Mouse (Mus musculus) fat pad, adult 2 months (tissue): ENCODE measurements at regions not wholly inside any gene's neighbourhood (a gene's known extent, or its start where the extent isn't known, plus 50 kb on each side); places are given as distances from the start of the nearest gene placed in this dataset.

ENCODE experiments used
- DNase-seq: peaks from one replicate; pipeline ENCODE4 v3.0.0-alpha.2; 2011; ENCODE audit warnings: low read depth, low spot score; ENCODE audit errors: extremely low read depth

DNA sequence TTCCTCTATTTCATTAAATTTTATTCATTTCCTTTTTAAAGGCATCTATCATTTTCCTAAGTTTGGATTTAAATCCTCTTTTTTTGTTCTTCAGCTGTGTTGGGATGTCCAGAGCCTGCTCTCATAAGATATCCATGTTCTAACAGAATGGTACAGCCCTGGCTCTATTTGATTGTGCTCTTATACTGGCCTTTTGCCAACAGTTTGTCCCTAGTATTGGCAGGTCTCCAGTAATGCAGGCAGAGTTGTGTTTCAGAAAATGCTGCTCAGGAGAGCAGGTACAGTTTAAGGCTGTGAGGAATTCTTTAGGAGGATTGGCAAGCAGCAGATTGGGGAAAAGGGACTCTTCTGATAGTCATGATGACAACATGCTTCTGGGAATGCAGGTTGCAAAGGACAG, 797.1 kb upstream of the Slit2 start:
- no peak for DNase-seq

DNA sequence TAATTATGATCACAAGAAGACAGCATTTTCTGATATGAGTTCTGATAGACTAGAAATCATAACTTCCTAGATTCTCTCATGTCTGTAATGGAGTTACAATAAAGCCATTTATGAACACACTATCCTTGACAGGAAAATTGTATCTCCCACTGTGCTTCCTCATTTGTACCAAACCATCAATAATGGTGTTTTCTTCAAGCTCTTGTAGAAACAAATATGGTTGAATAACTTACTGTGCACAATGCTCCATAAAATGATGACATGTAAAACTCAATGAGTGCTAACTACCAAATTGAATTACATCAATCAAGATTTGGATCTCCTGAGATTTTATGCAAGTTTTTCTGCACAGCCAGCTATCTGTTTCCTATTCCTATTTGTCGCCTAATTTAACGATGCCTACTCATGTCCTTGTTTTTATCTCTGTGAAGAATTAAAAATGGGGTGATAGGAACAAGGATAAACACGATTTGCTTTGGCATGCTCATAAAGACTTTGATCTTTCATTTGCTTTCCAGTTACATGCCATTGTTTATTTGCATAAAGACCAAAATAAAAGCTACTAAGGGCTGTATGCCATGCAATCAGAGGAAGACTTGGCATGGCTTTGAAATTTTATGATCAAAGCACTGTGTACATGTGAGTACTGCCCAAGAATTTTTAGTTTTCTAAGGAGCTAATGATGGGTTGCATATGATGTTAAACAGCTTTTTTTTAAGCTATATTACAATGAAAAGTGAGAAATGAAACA, 780.6 kb upstream of the Slit2 start:
- DNase-seq, result no peak

DNA sequence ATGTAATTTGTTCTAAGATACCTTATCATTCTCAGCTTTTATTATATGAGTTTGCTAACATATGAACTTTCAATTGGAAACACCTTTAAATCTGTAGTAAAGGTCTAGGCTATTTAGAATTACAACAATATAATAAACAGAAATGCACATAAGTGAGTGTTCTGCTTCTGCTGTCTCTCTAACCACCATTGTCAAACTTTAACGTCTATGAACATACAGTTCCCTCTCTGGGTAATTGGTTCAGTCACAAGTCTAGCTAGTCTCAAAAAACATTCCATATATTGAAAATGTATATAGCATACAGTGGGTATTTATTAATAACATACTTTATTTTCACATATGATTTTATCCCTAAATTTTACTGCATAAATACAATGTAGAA, 780.0 kb upstream of the Slit2 start:
- DNase-seq, result no peak

DNA sequence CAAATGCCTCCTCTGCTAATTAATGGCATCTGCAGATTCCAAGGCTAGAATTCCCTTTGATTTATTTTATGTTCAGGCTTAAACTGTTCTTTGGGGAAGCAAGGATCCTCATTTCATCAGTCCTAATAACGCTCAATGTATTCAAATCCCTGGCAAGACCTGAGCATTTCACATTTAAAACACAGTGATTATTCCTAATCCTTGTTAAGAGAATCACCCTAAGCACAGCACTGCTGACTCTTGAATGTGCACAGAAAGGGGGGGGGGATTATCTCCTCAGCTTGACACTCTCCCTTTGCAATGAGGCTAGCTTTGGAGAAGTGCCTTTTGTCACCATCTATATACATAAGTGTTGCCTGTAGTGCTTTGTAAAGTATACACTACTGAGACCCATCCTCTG, 772.4 kb upstream of the Slit2 start:
- no peak for DNase-seq

DNA sequence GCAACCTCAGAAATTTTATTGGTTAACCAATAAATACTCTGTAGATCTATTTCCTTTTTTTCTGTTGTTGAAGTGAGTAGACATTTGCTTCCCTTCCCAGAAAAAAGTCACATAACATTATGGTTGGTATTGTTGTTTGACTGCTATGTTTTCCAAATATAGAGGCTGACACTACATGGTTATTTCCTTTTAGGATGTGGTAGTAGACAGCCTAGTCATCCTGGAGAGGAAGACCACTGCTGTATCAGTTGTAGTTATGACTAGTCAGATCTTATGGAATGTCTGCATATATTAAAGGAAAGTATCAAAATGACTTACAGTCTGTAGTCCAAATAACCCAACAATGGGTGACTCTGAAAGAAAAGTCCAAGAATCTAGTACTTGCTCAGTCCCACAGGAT, 767.5 kb upstream of the Slit2 start:
- no peak for DNase-seq

DNA sequence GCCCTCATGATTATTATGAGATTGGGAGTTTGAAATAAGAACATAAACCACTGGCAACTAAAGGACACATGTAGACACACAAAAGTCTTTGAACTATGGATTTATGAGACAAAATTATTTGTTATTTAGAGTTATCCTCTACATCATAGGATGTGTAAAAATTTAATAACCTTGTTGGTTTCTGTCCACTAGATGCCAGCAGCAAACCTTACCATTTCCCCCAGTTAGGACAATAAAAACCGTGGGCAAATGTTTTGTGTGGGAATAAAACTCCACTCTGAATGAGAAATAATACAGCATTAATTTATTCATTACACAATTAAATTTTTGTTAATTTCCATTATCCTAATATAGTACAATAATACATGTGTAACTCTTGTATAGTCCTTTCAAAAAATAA, 757.7 kb upstream of the Slit2 start:
- DNase-seq, result no peak

DNA sequence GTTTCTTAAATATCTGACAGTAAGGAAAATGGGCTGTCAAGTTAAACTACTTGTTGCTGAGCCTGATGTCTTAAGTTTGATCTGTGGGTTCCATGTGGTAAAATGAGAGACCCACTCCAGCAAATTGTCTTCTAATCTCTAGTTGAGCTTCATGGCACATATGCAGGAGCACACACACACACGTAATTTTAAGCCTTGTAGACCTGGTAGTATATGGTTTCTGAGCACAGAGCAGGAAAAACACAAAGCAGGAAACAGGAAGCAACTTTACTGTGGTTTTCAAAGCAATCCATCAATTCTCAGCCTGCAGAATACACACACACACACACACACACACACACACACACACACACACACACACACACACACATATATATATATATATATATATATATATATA, 746.8 kb upstream of the Slit2 start:
- DNase-seq, result no peak

DNA sequence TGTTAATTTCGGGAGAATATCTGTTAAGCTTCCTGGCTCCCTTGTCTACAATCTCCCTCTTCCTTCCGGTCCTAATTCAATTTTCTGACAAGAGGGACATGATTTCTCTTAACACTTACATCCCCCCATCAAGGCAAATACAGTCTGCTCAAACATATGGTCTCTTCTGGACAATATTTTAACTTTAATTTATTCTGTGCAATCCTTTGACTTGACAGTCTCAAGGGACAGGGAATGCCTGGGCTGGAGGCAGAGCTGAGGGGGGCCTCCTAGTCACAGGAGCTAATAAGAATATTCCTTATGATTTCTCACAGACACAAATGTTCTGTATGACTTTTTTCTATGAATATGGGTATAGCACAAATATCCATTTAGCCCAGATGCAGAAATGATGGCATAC, 742.9 kb upstream of the Slit2 start:
- no peak for DNase-seq

DNA sequence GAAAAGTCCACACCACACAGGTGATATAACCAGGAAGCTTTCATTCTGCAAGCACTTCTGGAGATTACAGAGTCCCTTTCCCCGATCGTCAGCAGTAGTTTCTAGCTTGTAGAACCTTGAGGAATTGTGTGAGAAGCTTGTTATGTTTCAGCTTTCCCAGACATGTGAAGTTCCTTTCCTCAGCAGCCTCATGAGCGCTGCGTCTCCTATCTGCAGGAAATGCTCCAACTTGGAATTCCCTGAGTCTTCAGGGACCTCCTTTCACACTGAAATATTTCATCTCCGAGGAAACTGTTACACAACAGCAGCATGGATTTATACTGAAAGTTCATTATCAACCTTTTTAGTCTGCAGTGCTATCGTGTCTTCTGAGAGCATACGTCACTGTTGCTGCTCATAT, 742.4 kb upstream of the Slit2 start:
- DNase-seq, result no peak

DNA sequence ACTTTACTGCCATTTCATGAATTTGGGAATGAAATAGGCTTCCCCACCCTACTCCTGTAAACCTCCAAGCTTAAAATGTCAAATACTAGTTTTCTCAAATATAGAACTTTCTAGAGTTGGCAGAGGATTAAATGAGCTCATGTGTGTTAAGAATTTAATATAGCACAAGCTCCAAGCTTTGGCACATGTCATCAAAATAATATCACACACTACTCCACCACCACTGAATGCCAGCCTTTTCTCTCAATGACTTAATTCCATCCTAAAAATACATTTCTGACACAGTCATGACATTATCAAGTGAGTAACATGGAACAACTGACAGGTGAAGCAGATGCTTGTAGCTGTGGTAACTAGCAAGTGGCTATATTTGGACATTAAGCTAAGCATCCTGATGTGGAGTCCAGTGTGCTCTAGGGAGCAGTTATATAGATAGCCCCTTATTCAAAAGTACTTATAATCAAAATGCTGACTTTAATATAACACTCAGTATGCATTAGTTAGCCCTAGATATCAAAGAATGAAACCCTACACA, 728.0 kb upstream of the Slit2 start:
- no peak for DNase-seq

DNA sequence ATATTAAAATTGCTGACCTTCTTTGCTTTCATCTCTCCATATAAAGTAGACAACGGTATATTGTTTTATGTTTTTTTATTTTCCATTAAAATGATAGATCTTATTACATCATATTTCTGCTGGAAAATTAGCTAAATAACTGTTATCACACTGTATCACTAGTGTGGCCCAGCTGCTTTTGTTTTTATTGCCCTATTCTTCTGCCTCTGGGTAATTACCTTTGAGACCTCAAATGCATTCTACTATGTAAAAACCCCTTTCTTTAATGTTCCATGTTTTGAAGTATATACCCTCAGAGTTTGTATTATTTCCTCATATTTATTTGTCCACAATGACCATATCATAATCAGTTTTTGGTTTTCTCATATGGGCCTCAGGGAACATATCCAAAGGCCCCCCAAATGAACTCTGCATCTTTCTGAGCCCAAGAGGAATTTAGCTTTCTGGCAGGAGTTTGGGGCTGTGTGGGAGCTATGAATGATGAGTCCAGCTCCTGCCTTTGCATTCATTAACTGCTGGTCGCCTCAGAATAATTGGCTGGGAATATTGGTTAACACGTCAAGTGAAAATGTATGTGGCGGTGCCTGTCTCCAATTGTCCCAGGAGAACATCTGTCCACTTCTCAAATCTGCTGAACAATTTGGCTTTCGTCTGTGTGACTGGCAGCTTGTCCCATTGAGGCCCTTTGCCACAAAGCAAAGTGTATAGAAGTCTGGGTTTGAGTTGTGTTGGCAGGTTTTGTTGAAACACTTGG, 721.1 kb upstream of the Slit2 start:
- DNase-seq, result no peak

DNA sequence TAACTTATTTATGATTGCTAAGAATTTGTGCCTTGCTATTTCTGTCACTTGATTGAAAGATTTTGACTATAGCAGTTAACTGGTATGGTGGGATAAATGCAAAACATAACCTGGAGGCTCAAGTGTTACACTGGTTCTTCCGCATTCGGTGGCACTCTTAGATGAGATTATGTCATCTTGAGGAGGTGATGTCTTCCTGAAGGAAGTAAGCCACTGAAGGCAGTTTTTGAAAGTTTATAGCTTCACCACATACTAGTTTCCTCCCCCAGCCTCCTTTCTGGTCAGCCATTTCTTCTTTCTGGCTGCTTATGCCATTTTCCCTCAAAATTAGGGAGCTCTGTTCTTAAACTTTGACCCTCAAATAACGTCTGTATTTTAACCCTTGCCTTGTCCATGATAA, 710.3 kb upstream of the Slit2 start:
- DNase-seq, result no peak

DNA sequence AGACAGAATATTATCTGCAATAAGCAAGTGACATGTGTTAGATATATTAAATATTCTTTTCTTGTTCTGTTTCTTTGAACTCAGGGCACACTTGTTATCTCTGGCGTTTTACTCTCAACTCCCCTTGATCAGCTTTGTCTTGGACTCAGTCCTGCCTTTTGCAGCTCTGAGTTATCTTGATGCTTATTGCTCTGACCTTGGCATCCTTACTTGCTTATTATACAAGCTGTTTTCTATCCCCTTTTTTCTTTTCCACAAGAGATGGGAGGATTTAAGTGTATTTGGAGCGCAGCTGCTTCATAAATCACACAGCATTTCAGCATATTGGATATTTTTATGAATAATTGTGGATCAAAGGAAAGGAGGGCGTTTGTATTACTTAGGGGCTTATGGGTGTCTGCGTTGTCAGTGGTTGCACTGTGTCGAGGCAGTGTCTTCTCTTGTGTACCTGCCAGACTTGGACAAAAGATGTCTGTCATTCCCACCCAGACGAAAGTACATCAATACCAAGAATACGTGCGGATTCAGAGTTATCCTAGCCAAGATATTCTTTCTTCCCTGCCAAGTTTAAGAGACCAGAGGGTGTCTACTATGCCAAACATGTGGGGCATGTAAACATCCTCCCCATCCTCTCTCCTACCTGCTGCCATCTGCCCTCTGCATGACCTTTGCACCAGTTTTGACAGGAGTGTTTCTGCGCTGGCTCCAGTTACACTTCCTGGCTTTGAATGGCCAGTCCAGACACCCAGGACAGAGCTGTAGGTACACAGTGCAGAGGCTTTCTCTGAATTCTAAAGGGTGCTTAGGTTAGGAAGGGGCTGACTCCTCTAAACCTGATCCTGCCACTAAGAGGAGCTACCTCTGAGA, 709.3 kb upstream of the Slit2 start:
- no peak for DNase-seq

DNA sequence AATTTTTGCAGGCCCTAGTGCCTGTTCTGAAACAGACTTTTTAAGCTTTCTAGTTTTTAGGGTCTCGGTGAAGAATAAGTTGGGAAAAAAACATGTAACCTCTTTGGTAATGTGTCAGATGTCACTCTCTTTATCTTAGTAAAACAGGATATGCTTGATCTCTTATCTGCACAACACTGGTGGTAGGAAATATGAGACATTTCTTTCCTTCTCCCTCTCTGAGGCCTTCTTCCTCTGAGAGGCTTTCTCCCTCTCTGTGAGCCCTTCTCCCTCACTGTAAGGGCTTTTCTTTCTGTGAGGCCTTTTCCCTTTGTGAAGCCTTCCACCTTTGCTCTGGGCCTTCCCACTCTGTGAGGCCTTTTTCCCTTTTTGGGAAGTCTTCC, 708.7 kb upstream of the Slit2 start:
- no peak for DNase-seq

DNA sequence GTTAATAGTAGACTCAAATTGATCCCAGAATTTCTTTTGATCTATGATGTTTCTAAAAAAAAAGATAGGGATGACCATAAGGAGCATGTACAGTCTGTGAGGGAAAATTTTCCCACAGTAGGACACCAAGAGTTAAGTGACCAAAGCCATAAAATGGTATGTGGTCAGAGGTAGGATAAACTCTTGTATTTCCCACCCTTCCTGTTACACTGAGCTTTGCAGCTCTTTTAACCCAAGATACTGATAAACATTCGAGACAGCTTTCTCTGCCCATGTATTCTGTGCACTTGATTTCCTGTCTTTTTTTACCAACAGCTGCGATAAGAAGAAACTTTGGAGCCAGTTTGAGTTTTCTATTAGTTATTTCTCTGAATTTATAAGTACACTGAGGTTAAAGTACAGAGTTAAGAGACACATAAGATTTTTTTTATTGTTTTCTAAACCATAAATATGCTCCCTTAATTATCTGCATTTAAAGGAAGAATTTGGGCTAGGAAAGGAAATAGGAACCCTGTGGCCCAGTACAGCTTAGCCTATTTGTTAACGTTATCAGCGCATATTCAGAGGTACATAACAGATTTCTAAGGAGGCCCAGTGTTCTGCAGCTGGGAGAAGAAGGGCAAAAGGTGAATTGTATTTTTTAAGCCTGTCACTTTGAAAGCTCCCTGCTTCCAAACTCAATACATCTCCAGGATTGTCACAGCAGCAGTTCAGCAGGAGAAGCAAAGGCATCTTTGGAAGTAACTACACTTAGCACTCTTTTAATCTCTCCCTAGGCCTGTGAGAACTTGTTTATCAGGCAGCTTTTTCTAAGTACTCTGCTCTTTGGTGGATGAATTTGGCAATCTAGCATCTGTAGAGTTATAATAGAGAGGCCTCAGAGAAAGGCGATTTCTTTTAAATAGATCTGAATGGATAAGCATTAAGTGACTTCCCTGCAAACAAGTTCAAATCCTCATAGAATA, 706.4 kb upstream of the Slit2 start:
- no peak for DNase-seq

DNA sequence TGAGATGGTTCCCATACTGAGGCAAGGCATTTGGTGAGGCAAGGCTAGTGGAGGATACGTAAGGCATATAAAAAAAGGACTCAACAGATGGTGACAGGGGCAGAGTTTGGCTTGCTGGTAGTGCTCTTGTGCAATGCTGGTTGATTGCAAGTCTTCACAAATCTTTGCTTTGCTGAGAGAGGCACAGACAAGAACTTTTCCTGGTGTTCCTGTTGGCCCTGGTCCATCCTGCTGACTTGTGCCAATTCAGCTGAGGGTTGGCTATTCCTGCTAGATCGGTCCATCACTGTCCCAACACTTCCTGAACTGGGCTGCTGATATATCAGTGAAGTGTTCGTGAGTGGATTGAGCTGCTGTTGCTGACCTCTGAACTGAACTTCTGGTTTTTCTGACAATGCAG, 703.3 kb upstream of the Slit2 start:
- peak; percentile 87 for DNase-seq

DNA sequence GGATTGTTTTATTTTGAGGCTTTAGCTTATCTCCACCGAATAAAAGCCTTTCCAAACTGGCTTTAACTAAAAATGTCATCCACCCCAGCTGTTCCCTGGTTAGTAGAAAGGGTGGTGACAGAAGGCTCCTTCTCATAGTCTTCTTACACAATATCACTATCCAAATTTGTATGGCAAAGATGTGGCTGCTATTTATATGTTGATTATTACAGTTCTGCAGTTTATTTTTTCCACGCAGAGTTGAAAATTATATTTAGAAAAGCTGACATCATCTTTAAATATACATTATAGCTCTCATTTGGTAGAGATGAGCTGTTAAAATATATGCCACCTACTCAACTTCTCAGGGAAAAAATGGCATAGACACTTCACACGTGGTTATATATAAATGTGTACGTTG, 683.3 kb upstream of the Slit2 start:
- no peak for DNase-seq

DNA sequence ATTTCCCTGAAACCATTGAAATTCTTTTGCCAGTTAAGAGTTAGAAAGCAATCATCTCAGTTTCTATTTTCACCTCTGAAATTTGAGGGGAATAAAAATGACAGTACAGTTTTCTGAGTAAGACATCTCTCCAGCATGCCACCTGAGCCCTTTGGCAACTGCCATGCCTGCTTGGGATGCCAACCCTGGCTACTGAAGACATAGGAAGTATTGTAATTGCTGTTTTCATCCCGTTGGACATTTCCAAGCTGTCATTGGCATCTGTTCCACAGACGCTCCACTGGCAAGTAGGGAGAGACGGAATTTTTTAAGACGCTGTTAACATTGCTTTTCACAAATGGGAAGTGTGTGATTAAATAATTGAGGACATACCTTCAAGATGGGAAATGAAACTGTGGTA, 665.4 kb upstream of the Slit2 start:
- no peak for DNase-seq

DNA sequence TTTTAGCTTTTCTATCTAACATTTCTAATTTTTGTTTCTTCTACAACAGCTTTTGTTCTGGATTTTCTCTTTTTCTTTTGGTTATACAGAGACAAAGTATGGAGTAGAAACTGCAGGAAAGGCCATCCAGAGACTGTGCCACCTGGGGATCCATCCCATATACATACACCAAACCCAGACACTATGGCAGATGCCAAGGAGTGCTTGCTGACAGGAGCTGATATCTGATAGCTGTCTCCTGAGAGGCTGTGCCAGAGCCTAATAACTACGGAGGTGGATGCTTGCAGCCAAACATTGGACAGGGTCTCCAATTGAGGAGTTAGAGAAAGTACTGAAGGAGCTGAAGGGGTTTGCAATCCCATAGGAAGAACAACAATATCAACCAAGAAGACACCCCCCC, 664.8 kb upstream of the Slit2 start:
- DNase-seq, result no peak

DNA sequence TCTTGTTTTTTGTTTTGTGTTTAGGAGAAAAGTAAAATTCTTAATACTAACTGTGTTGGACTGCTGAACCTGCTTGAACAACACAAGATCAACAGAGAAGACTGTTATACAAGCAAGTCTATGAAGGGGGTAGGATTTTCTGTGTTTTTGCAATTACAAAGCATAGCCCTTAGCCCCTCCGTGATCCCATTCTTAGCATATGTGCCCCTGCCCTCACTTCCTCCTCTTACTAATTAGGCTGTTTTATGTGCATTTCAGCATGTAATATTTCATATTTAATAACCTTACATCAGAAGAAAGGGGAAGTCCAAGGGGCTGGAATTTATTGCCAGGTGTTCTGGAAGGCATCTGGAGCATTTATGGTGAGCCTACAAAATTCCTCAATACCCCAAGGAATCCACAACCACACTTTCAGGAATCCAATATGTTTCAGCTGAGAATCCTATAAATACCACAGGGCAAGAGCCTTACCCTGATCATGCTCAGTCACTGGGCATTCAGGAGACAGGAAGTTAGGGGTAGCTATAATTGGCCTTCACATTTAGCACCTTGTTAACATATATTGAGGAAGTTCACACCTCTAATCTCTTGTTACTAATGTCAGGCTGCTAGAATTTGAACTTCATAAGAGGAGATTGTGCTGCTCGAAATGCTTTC, 660.3 kb upstream of the Slit2 start:
- DNase-seq, result no peak
